Mouse (Mus musculus): Measurements from ENCODE around the gene Mycbp. TPM values are rescaled to one million over a fixed set of nuclear protein-coding genes. Genes with fewer than 3 reads are reported as not detected.

The Mycbp gene
- polyA plus RNA-seq (2016; fragmentation: Nextera tagmentation; extraction: Ambion mirVana), result 72.3 and 72.6 TPM in 2 replicates

DNA sequence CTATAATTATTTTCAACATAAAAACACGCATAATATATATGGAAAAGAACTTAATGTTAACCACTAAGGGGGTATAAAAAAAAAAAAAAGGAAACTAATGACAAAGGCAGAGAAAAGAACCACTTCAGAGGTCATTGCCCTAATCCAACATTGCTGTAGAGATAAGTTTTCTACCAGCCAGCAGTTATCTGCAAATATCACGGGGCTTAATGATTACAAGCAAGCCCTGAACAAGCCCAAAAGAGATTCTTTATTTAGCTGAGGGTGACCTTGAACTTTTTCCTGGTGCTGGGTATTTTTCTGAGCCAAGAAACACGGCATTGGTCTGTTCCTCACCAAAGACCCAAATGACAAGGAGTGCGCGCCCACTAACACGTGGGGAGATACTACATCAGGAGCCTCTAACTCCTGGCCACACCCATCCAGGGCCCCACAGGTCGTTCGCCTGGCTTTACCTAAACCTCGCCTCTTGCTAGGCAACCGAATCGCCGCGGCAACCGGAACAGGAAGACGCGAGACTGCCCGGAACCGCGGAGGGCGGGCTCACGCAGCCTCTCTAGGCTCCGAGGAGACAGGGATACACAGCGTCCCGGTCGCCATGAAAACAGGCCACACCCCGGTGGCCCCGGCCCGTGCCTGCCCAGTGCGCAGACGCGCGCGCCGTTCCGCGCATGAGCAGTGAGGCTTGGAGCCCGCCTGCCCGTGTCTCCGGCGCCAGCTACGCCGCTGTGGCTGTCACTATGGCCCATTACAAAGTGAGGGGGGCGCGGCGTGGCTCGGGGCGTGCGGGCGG, at the start of gene Mycbp:
TSS of gene Mycbp (plus strand) at position 500 of the 793 bp plus-strand sequence.
- H3K27ac ChIP-seq (replicated peaks), result peak within 1 kb of the TSS; percentile 87
- peaks cover 14% of the 10 kb centered on the region for H3K36me3 ChIP-seq (replicated peaks)
- peak within 1 kb of the TSS; percentile 93 for H3K4me3 ChIP-seq
- H3K27me3 ChIP-seq (replicated peaks; ENCODE audit: low read depth, poor library complexity, severe bottlenecking), result no peaks in the 10 kb centered on the region
- no peaks in the 10 kb centered on the region for H3K9me3 ChIP-seq
- WGBS, result 2% methylated on average over 49 of the region's 49 CpGs
- peaks cover 23% of the 10 kb centered on the region for H3K4me1 ChIP-seq
- DNase-seq (ENCODE audit: low spot score), result peak; percentile 100

DNA sequence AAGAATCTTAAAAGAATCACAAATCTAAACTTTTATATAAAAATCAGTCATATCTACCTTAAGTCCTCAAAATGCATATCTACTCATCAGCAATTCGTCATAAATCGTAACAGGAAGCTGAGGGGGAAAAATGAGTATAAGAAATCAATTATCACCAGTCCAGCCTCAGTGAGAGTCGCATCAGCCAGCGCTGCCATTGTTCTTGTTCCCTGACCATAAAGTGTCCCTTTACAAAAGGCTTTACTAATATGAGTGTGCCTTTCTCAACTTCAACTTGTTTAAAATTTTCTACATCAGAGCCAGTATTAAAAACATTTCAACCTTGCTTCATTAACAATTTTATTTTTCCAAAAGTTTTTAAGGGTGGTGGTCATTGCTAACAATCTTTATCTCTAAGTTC, 47.7 kb upstream of the Mycbp start:
- Histone ChIP-seq H3K4me3 (no peak overlapping the region), H3K27me3 (replicated peaks; ENCODE audit: low read depth, poor library complexity, severe bottlenecking) (no peaks in the 10 kb centered on the region), H3K36me3 (replicated peaks) (no peaks in the 10 kb centered on the region), H3K4me1 (no peaks in the 10 kb centered on the region), H3K27ac (replicated peaks) (no peak overlapping the region), H3K9me3 (0 out of 2 replicates have a peak, but pooled peaks cover 2% of the 10 kb centered on the region)
- 75% methylated on average over 4 of the region's 4 CpGs for WGBS
- no peak for DNase-seq (ENCODE audit: low spot score)

DNA sequence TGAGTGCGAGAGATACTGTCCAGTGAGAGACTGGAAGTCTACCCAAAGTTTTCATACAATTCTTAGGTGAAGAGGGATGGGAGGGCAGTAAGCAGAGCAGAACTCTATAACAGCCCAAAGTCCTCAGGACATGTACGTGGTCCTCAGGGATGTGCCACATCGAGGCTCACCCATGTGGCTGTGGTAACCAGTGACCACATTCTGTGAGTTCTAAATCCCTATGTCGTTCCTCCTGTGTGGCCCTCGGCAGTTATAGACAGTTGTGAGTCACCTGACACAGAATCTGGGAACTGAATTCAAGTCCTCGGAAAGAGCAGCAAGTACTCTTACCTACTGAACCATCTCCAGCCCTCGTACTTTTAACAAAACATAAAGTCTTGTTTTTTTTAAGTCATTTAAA, 46.5 kb upstream of the Mycbp start:
- no peak overlapping the region for H3K27ac ChIP-seq (replicated peaks)
- no peaks in the 10 kb centered on the region for H3K36me3 ChIP-seq (replicated peaks)
- H3K4me3 ChIP-seq, result no peak overlapping the region
- no peaks in the 10 kb centered on the region for H3K9me3 ChIP-seq
- no peak for DNase-seq (ENCODE audit: low spot score)
- WGBS, result 87% methylated on average over 7 of the region's 7 CpGs
- no peaks in the 10 kb centered on the region for H3K4me1 ChIP-seq
- no peaks in the 10 kb centered on the region for H3K27me3 ChIP-seq (replicated peaks; ENCODE audit: low read depth, poor library complexity, severe bottlenecking)

DNA sequence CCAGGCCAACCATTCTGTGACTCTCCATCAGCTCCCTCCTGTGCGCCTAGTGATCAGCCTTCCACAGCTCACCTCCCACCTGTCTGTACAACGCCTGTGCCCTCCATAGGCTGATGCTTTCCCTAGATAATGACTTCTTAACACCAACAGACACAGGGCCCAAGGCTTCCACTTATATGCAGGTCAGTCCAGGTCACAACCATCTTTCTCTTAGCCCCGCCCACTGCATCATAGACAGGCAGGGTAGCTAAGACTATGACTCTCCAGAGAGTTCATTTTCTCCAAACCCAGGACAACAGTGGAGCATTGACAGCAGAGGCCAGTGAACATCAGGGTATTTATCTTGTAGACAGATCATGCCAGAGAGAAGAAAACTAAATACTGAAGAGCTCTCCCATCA, 45.3 kb upstream of the Mycbp start, which contains the start of gene 4933427I04Rik:
TSS of gene 4933427I04Rik (plus strand) at position 301 of the 400 bp plus-strand sequence.
- H3K9me3 ChIP-seq, result no peaks in the 10 kb centered on the region
- no peaks in the 10 kb centered on the region for H3K36me3 ChIP-seq (replicated peaks)
- no peak within 1 kb of the TSS for H3K4me3 ChIP-seq
- no peak for DNase-seq (ENCODE audit: low spot score)
- H3K27me3 ChIP-seq (replicated peaks; ENCODE audit: low read depth, poor library complexity, severe bottlenecking), result no peaks in the 10 kb centered on the region
- H3K27ac ChIP-seq (replicated peaks), result no peak within 1 kb of the TSS
- WGBS, result 83% methylated on average over 3 of the region's 3 CpGs
- H3K4me1 ChIP-seq, result no peaks in the 10 kb centered on the region

DNA sequence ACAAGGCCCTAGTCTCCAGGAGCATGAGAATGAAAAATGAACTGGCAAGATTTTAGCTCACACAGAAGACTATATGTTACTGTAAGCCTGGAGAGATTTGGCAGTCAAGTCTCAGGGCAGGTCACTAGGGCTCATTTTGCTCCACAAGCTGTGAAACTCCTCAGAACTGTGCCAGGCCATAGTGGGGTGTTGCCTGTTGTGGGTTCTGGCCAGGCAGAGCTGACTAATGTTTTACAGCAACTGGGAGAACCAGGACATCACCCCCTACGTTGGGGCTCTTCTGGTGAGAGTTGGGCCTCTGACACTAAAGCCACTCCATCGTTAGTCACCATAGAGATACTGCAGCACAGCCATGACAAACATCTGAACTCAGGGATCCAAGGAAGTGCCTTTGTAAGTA, 44.8 kb upstream of the Mycbp start:
- Histone ChIP-seq H3K36me3 (replicated peaks) (no peaks in the 10 kb centered on the region), H3K9me3 (no peaks in the 10 kb centered on the region), H3K4me1 (no peaks in the 10 kb centered on the region), H3K4me3 (no peak overlapping the region), H3K27ac (replicated peaks) (no peak overlapping the region), H3K27me3 (replicated peaks; ENCODE audit: low read depth, poor library complexity, severe bottlenecking) (no peaks in the 10 kb centered on the region)
- WGBS, result 72% methylated on average over 2 of the region's 2 CpGs
- no peak for DNase-seq (ENCODE audit: low spot score)

DNA sequence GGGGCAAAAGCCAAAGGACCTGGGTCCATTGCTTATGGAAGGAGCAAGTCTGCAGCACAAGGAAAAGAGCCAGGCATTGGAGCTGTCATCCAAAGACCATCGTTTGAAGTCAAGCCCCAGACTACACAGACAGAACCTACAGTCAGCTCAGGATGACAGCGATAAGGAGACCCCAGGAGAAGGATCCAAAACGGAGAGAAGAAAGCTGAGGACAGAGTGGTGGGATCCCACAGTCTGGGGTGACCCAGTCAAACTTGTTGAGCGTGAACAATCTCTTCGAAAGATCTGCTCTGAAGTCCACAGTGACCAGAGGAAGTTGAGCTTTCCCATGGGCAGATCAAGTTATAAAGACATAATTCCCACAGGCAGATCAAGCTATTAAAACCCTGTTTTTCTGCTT, 44.0 kb upstream of the Mycbp start:
- 82% methylated on average over 5 of the region's 5 CpGs for WGBS
- Histone ChIP-seq H3K27me3 (replicated peaks; ENCODE audit: low read depth, poor library complexity, severe bottlenecking) (no peaks in the 10 kb centered on the region), H3K9me3 (no peaks in the 10 kb centered on the region), H3K27ac (replicated peaks) (no peak overlapping the region), H3K4me3 (no peak overlapping the region), H3K4me1 (no peaks in the 10 kb centered on the region), H3K36me3 (replicated peaks) (no peaks in the 10 kb centered on the region)
- no peak for DNase-seq (ENCODE audit: low spot score)

DNA sequence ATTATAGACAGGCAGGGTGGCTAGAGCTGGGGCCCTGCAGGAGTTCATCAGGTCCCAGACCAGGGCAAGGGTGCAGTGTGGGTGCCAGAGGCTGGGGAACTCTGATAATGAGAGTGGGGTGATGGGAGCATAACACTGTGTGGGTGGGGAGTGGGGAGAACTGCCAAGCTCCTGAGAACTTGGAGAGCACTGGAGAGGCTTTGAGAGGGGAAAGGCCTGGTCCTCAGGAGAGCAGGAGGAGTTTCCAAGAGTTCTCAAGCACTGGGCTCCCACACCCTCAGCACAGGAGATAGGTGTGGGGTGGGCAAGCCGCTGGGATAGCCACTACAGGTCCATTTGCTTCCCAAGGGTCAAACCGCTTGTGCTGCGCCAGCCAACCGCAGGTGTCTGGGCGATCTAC, 10.9 kb upstream of the Mycbp start:
- 95% methylated on average over 5 of the region's 5 CpGs for WGBS
- Histone ChIP-seq H3K4me1 (0 out of 2 replicates have a peak, but pooled peaks cover 4% of the 10 kb centered on the region), H3K36me3 (replicated peaks) (no peaks in the 10 kb centered on the region)

DNA sequence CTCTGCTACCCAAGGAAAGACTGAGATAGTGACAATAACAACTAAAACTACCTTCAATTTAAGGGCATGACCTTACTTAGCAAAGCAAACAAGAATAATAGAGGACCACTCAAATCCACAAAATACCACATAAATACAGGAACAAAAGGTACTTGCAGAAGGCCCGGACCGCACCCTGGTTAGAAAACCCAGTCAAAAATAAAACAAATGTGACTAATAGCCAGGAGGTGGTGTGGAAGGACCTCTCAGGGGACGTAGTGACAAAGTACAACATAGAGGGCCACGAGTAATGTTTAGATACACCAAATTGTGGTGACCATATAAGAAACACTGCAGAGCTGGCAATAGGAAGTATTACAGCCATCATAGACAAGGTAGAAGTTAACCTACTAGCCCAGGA, 10.3 kb upstream of the Mycbp start:
- 88% methylated on average over 4 of the region's 4 CpGs for WGBS
- Histone ChIP-seq H3K36me3 (replicated peaks) (no peaks in the 10 kb centered on the region), H3K4me3 (no peak overlapping the region), H3K4me1 (0 out of 2 replicates have a peak, but pooled peaks cover 4% of the 10 kb centered on the region), H3K9me3 (no peaks in the 10 kb centered on the region), H3K27ac (replicated peaks) (no peak overlapping the region), H3K27me3 (replicated peaks; ENCODE audit: low read depth, poor library complexity, severe bottlenecking) (no peaks in the 10 kb centered on the region)
- DNase-seq (ENCODE audit: low spot score), result no peak

More for the DNA sequence above, 10.9 kb upstream of the Mycbp start:
- DNase-seq (ENCODE audit: low spot score), result no peak
- Histone ChIP-seq H3K9me3 (no peaks in the 10 kb centered on the region), H3K4me3 (no peak overlapping the region), H3K27ac (replicated peaks) (no peak overlapping the region), H3K27me3 (replicated peaks; ENCODE audit: low read depth, poor library complexity, severe bottlenecking) (no peaks in the 10 kb centered on the region)

DNA sequence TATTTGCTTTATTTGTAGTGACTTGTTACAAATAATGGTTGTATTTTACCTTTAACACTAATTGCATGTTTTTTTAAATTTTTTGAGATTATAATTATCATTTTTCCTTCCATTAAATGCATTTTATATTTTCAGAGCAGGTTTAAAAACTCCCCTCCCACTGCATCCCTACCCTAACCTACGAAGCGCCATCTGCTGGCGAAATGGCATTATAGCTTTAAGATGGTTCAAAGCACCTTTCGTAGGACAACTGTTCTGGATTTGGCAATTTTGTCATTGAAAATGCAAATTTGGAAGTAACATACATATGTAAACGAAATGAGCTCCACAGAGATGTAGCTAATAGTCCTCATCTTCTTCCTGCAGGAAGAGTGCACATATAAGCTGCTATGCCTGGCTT, 5.9 kb upstream of the Mycbp start:
- DNase-seq (ENCODE audit: low spot score), result peak; percentile 53
- Histone ChIP-seq H3K9me3 (no peaks in the 10 kb centered on the region), H3K27ac (replicated peaks) (no peak overlapping the region), H3K4me3 (no peak overlapping the region), H3K27me3 (replicated peaks; ENCODE audit: low read depth, poor library complexity, severe bottlenecking) (no peaks in the 10 kb centered on the region), H3K4me1 (no peaks in the 10 kb centered on the region), H3K36me3 (replicated peaks) (no peaks in the 10 kb centered on the region)
- WGBS, result 11% methylated on average over 5 of the region's 5 CpGs

DNA sequence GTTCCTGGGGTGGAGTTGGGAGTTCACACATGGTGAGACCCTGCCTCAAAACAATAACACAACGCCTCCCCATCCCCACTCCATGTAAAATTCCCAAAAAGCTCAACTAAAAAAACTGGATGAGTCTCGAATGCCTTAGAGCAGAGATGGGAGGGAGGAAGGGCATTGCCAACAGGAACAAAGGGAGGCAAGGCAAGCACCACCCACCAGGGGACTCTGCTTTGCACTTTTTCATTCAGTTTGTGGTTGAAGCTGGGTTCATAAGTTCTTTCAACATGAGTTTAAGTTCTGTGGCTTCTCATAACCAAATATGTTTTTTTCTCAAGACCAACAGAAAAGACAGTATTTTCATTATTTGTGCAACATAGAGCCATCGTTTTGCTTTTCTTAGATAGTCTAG, 1.2 kb upstream of the Mycbp start:
- peaks cover 23% of the 10 kb centered on the region for H3K4me1 ChIP-seq
- peaks cover 4% of the 10 kb centered on the region for H3K36me3 ChIP-seq (replicated peaks)

DNA sequence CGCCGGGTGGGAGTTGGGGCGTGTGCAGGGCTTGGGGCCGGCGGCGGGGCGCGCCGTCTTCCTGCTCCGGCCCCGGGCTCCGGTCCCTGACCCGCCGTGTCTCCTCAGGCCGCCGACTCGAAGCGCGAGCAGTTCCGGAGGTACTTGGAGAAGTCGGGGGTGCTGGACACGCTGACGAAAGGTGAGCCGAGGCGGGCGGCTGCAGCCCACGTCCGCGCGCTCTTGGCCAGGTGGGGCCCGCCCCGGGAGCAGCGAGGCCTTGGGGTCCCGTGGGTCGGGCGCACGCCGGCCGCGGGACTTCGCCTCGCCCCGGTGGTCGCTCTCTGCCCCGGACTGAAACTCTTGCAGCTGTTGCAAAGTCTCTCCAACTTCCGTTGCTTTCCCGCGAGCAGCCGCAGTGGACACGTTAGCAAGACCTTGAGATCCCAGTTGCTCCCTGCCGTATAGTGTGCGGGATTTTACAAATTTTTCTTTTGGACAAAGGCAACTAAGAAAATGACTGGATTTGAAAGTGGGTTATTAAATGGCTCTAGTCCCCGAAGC, 565 bp downstream of the Mycbp start:
- Histone ChIP-seq H3K9me3 (no peaks in the 10 kb centered on the region), H3K36me3 (replicated peaks) (peaks cover 21% of the 10 kb centered on the region), H3K27me3 (replicated peaks; ENCODE audit: low read depth, poor library complexity, severe bottlenecking) (no peaks in the 10 kb centered on the region), H3K4me3 (peak overlapping the region; percentile 93), H3K27ac (replicated peaks) (peak overlapping the region; percentile 87), H3K4me1 (peaks cover 23% of the 10 kb centered on the region)
- no peak for DNase-seq (ENCODE audit: low spot score)
- WGBS, result under 1% methylated on average over 53 of the region's 53 CpGs

More for the DNA sequence above, 1.2 kb upstream of the Mycbp start:
- Histone ChIP-seq H3K9me3 (no peaks in the 10 kb centered on the region), H3K4me3 (no peak overlapping the region), H3K27ac (replicated peaks) (no peak overlapping the region), H3K27me3 (replicated peaks; ENCODE audit: low read depth, poor library complexity, severe bottlenecking) (no peaks in the 10 kb centered on the region)
- DNase-seq (ENCODE audit: low spot score), result no peak
- 79% methylated on average over 3 of the region's 3 CpGs for WGBS

DNA sequence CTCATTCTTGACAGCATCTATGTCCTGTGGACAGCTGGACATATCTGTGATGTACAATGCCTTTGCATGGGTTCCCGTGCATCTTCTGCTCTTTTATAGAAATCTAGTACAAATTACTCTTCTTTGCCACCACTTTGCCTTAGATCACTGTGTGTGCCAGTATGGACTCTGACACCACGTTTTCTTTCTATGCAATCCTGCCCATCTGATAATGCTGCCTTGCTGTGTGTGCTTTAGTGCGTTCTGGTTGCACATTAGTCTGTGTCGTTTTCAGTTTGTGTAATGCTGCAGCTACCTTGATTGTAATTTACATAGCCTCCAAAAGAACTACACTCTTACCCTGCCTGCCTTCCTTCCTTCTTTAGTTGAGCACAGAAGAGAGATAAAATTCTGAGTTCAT, 6.9 kb downstream of the Mycbp start:
- Histone ChIP-seq H3K9me3 (no peaks in the 10 kb centered on the region), H3K4me1 (peaks cover 13% of the 10 kb centered on the region), H3K4me3 (no peak overlapping the region), H3K27me3 (replicated peaks; ENCODE audit: low read depth, poor library complexity, severe bottlenecking) (no peaks in the 10 kb centered on the region), H3K36me3 (replicated peaks) (peaks cover 56% of the 10 kb centered on the region), H3K27ac (replicated peaks) (no peak overlapping the region)
- no peak for DNase-seq (ENCODE audit: low spot score)
- WGBS, result 90% methylated on average over 4 of the region's 4 CpGs

DNA sequence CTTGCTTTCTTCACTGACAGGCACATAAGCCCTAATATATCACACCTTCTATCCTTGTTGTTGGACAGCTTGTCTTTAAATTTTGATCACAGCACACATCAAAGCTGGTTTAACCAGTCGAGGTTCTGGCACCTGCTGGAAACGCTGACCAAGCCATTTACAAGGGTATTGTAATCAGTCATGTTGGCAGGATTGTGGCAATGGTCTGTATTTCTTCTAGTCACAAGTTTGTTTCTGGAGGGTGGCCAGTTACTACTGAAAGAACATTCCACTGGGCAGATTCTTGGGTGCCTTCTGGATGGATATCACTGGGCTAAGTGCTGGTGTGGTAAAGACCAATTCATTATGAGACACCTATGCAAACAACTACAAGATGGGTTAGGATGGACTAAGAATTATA, 7.8 kb downstream of the Mycbp start:
- Histone ChIP-seq H3K4me1 (peaks cover 9% of the 10 kb centered on the region), H3K36me3 (replicated peaks) (peaks cover 56% of the 10 kb centered on the region), H3K9me3 (no peaks in the 10 kb centered on the region), H3K27ac (replicated peaks) (no peak overlapping the region), H3K4me3 (no peak overlapping the region), H3K27me3 (replicated peaks; ENCODE audit: low read depth, poor library complexity, severe bottlenecking) (no peaks in the 10 kb centered on the region)
- DNase-seq (ENCODE audit: low spot score), result no peak
- WGBS, result 80% methylated on average over 2 of the region's 2 CpGs

All from embryonic facial prominence, embryonic 10.5 days (tissue).